Mouse (Mus musculus): ENCODE measurements around the gene Egln2.

DNA sequence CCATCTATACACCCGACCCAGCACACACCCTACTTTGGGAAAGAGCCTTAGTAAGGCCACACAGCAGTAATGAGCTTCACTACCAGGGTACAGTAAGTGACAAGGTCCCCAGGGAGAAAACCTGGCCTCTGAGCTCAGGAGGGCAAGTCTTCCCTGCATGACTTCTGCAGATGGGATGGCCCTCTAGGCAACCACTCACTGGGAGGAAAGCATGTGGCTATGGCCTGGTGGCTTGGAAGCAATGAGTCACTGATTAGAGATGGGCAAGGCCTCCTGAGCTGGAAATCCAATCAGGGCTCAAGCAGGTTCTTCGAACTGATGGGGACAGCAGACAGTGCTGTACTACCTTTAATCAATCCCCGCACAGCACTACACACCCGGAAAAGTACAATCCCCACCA, 4.9 kb downstream of the Egln2 start:
- no peak for TF ChIP-seq CTCF (IDR thresholded peaks at IDR 0.05; ENCODE audit: low read depth)
- TF ChIP-seq EP300 (IDR thresholded peaks at IDR 0.05; ENCODE audit: low read depth): no peak
